Mouse (Mus musculus) intestine, embryonic 16.5 days (tissue): ENCODE results near the gene Neurod4. TPM values are rescaled to one million over a fixed set of nuclear protein-coding genes. Genes with fewer than 3 reads are reported as not detected.

Experiments used
- ATAC-seq: fragments of 200-750 bp; cut with Nextera tagmentation; 2 replicates; pipeline ENCODE4 v1.8.0; 2017; ENCODE audit warnings: moderate TSS enrichment, moderate library complexity
- H3K27ac ChIP-seq: fragments of 300-500 bp; sonication (generic); 2 replicates; pipeline ENCODE4 v1.5.1; 2014; ENCODE audit warnings: mild to moderate bottlenecking, low read length
- H3K27me3 ChIP-seq: fragments of 300-500 bp; sonication (generic); replicated peaks from 2 replicates; pipeline ENCODE4 v1.6.1; 2014; ENCODE audit warnings: low read length, control low read depth, mixed read lengths; ENCODE audit not compliant: control insufficient read depth, insufficient read depth
- H3K36me3 ChIP-seq: fragments of 300-500 bp; sonication (generic); 2 replicates; pipeline ENCODE4 v1.6.1; 2014; ENCODE audit warnings: low read length, control low read depth; ENCODE audit not compliant: control insufficient read depth, insufficient read depth
- H3K4me1 ChIP-seq: fragments of 300-500 bp; sonication (generic); 2 replicates; pipeline ENCODE4 v1.6.1; 2014; ENCODE audit warnings: low read length, control low read depth, mixed read lengths; ENCODE audit not compliant: control insufficient read depth, insufficient read depth
- H3K4me2 ChIP-seq: fragments of 300-500 bp; sonication (generic); 2 replicates; pipeline ENCODE4 v1.6.1; 2014; ENCODE audit warnings: low read depth, low read length, control low read depth
- H3K4me3 ChIP-seq: fragments of 300-500 bp; sonication (generic); 2 replicates; pipeline ENCODE4 v1.5.1; 2014; ENCODE audit warnings: mild to moderate bottlenecking, low read length
- H3K9ac ChIP-seq: fragments of 300-500 bp; sonication (generic); 2 replicates; pipeline ENCODE4 v1.6.1; 2014; ENCODE audit warnings: low read depth, low read length
- H3K9me3 ChIP-seq: fragments of 300-500 bp; sonication (generic); 2 replicates; pipeline ENCODE4 v1.6.1; 2016; ENCODE audit warnings: low read length, control low read depth; ENCODE audit not compliant: control insufficient read depth
- WGBS: fragments of 180-500 bp; shearing (Covaris S2); extraction: QIAGEN DNeasy Blood & Tissue Kit; methylation state at CpG from one replicate; pipeline ENCODE4 v1.1.7; 2014; 5-methylcytosine and 5-hydroxymethylcytosine counted together
- polyA plus RNA-seq: library from polyadenylated mRNA; unstranded; fragments of >200 nt; fragmentation: Nextera tagmentation; extraction: Ambion mirVana; gene quantifications from 2 replicates; pipeline ENCODE4 v1.2.1, GENCODE M21; 2015

Neurod4 gene
- polyA plus RNA-seq, 1 experiment from 2014 or later, result not detected

GRCm38 (mm10) chr10:130259483-130259882 is 20.6 kb downstream of the Neurod4 start:
- WGBS, result 61% methylated on average over 1 of the region's 1 CpGs
- H3K36me3 ChIP-seq, result no peaks in the 10 kb centered on the region
- no peak overlapping the region for H3K4me3 ChIP-seq
- ATAC-seq, result no peak
- no peaks in the 10 kb centered on the region for H3K4me1 ChIP-seq
- no peaks in the 10 kb centered on the region for H3K27me3 ChIP-seq
- no peaks in the 10 kb centered on the region for H3K9me3 ChIP-seq
- no peak overlapping the region for H3K4me2 ChIP-seq
- H3K9ac ChIP-seq, result no peak overlapping the region
- no peak overlapping the region for H3K27ac ChIP-seq

GRCm38 (mm10) chr10:130244271-130244670 is 35.8 kb downstream of the Neurod4 start:
- WGBS, result 2% methylated on average over 2 of the region's 2 CpGs

DNA sequence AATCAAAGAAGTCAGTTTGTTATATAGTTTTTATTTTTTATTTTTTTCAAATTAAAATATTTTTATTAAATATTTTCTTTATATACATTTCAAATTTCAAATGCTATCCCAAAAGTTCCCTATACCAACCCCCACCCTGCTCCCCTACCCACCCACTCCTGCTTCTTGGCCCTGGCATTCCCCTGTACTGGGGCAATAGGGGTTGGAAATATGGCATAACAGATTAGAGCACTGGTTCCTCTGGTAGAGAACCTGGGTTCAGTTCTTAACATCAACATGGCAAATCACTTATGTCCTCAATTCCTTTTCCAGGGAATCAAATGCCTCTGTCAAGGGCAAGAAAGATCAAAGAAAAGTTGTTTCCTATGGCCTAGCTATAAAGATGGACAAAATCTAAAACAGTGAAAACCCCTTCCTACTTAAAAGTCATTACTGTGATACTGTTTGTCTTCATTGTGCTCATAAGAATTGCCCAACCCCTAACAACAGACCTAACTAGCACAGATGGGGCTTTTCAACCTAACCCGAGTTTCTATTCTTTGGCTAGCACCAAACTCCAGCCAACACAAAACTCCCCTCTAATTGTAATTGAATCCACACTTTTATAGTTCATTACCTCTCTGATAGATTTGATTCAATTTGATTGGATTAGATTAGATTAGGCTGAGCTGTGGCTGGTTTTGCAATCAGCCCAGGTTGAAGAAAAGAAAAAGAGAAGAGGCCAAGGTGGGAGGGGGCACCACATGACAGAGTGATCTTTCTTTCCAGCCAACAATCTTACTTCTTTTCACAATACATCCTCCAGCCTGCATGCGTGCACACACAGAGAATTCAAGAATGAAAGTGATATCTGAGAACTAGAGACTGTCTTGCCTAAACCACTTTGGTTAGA is 41.5 kb downstream of the Neurod4 start:
- Histone ChIP-seq H3K9me3 (no peaks in the 10 kb centered on the region), H3K27me3 (no peaks in the 10 kb centered on the region), H3K27ac (no peak overlapping the region), H3K4me2 (no peak overlapping the region), H3K4me1 (no peaks in the 10 kb centered on the region), H3K36me3 (no peaks in the 10 kb centered on the region), H3K4me3 (no peak overlapping the region), H3K9ac (no peak overlapping the region)
- WGBS, result 72% methylated on average over 2 of the region's 2 CpGs
- ATAC-seq, result no peak

More at GRCm38 (mm10) chr10:130244271-130244670, 35.8 kb downstream of the Neurod4 start:
- Histone ChIP-seq H3K27ac (no peak overlapping the region), H3K9ac (no peak overlapping the region), H3K36me3 (no peaks in the 10 kb centered on the region), H3K4me1 (no peaks in the 10 kb centered on the region), H3K4me2 (no peak overlapping the region), H3K4me3 (no peak overlapping the region), H3K9me3 (no peaks in the 10 kb centered on the region), H3K27me3 (no peaks in the 10 kb centered on the region)
- ATAC-seq, result no peak

GRCm38 (mm10) chr10:130234576-130234975 is 45.5 kb downstream of the Neurod4 start:
- no peaks in the 10 kb centered on the region for H3K27me3 ChIP-seq
- H3K9me3 ChIP-seq, result no peaks in the 10 kb centered on the region
- H3K36me3 ChIP-seq, result no peaks in the 10 kb centered on the region
- H3K9ac ChIP-seq, result no peak overlapping the region
- 41% methylated on average over 1 of the region's 1 CpGs for WGBS
- H3K27ac ChIP-seq, result no peak overlapping the region
- no peak overlapping the region for H3K4me2 ChIP-seq
- no peaks in the 10 kb centered on the region for H3K4me1 ChIP-seq
- H3K4me3 ChIP-seq, result no peak overlapping the region
- ATAC-seq, result no peak

- WGBS, result 79% methylated on average over 1 of the region's 1 CpGs
- Histone ChIP-seq H3K4me3 (no peak overlapping the region), H3K4me1 (no peaks in the 10 kb centered on the region), H3K36me3 (no peaks in the 10 kb centered on the region), H3K9ac (no peak overlapping the region), H3K4me2 (no peak overlapping the region), H3K9me3 (no peaks in the 10 kb centered on the region), H3K27ac (no peak overlapping the region), H3K27me3 (no peaks in the 10 kb centered on the region)
- no peak for ATAC-seq
These were observed 47.9 kb downstream of the Neurod4 start for GRCm38 (mm10) chr10:130232117-130232516.

DNA sequence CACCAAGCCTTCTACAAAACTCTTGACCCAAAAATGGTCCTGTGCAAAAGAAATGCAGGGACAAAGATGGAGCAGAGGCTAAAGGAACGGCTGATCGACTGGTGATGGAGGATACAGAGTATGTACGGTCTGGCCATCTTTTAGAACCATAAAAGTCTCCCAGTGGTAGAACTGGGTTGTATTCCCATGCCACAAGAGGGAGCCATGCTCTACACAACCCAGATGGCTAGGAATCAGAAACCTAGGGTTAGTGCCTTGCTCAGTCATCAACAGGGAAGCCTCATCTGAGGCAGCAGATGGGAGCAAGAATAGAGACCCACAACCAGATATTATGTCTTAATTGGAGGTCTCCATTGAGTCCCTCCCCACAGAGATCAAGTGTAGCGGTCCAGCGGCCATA is 50.5 kb downstream of the Neurod4 start:
- no peaks in the 10 kb centered on the region for H3K36me3 ChIP-seq
- WGBS, result 81% methylated on average over 5 of the region's 5 CpGs
- no peak overlapping the region for H3K4me2 ChIP-seq
- no peaks in the 10 kb centered on the region for H3K4me1 ChIP-seq
- H3K9ac ChIP-seq, result no peak overlapping the region
- H3K27ac ChIP-seq, result no peak overlapping the region
- H3K9me3 ChIP-seq, result no peaks in the 10 kb centered on the region
- no peak overlapping the region for H3K4me3 ChIP-seq
- H3K27me3 ChIP-seq, result no peaks in the 10 kb centered on the region
- ATAC-seq, result no peak

GRCm38 (mm10) chr10:130228246-130228645 is 51.8 kb downstream of the Neurod4 start:
- Histone ChIP-seq H3K9me3 (no peaks in the 10 kb centered on the region), H3K27ac (no peak overlapping the region), H3K4me1 (no peaks in the 10 kb centered on the region), H3K9ac (no peak overlapping the region), H3K4me3 (no peak overlapping the region), H3K4me2 (no peak overlapping the region), H3K27me3 (no peaks in the 10 kb centered on the region), H3K36me3 (no peaks in the 10 kb centered on the region)
- ATAC-seq, result peak; percentile 76; the same call in 1 of the 2 replicates
- 5% methylated on average over 1 of the region's 1 CpGs for WGBS

DNA sequence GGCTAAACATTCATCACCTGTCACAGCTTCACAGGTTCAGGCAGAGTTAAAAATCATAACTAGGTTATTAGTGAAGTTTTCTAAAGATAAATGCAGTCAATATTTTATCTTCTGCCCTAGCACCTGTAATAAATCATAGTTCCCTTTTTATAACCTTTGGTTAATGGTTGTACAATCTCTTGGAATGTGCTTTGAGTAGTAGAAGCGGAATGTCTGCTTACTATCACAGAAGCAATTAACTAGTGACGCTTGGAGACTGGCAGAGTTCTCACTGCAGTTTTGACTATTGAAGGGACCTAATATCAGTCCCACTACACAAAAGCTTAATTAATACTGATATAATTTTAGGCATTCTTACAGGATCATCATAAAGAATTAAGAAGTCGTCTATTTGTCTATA is 55.0 kb downstream of the Neurod4 start:
- H3K4me2 ChIP-seq, result no peak overlapping the region
- WGBS, result 38% methylated on average over 3 of the region's 3 CpGs
- no peaks in the 10 kb centered on the region for H3K9me3 ChIP-seq
- no peak overlapping the region for H3K9ac ChIP-seq
- no peaks in the 10 kb centered on the region for H3K36me3 ChIP-seq
- no peak overlapping the region for H3K4me3 ChIP-seq
- no peak overlapping the region for H3K27ac ChIP-seq
- no peaks in the 10 kb centered on the region for H3K4me1 ChIP-seq
- ATAC-seq, result peak; percentile 96
- H3K27me3 ChIP-seq, result no peaks in the 10 kb centered on the region
